Mouse (Mus musculus): ENCODE results near the gene 2310011J03Rik. TPM values are rescaled to one million over a fixed set of nuclear protein-coding genes. Genes with fewer than 3 reads are reported as not detected.
"Not testable (repeated sequence)": the region's sequence is repeated elsewhere in the genome, so short reads cannot be mapped to it uniquely, and the experiment has no call there.

2310011J03Rik gene
- polyA plus RNA-seq, 1 experiment, result 88.2 TPM

GRCm38 (mm10) chr10:80352727-80353126 lies 32.4 kb upstream of the 2310011J03Rik start:
- Histone ChIP-seq H3K36me3 (replicated peaks; ENCODE audit: low read length) (no peaks in the 10 kb centered on the region), H3K4me1 (peaks cover 75% of the 10 kb centered on the region), H3K27me3 (replicated peaks) (peaks cover 93% of the 10 kb centered on the region), H3K9me3 (no peaks in the 10 kb centered on the region), H3K4me3 (replicated peaks) (peak overlapping the region; percentile 46)
- no peak for TF ChIP-seq GATA1 (IDR thresholded peaks at IDR 0.05; ENCODE audit: borderline replicate concordance, low read length)
- no peak for TF ChIP-seq FLI1 (IDR thresholded peaks at IDR 0.05; ENCODE audit: low read length)

GRCm38 (mm10) chr10:80351896-80352295 lies 31.6 kb upstream of the 2310011J03Rik start:
- no peaks in the 10 kb centered on the region for H3K36me3 ChIP-seq (replicated peaks; ENCODE audit: low read length)
- H3K9me3 ChIP-seq, result no peaks in the 10 kb centered on the region
- H3K4me1 ChIP-seq, result peaks cover 78% of the 10 kb centered on the region
- peaks cover 86% of the 10 kb centered on the region for H3K27me3 ChIP-seq (replicated peaks)
- H3K4me3 ChIP-seq (replicated peaks), result no peak overlapping the region
- no peak for TF ChIP-seq GATA1 (IDR thresholded peaks at IDR 0.05; ENCODE audit: borderline replicate concordance, low read length)
- no peak for TF ChIP-seq FLI1 (IDR thresholded peaks at IDR 0.05; ENCODE audit: low read length)

- Histone ChIP-seq H3K4me3 (replicated peaks) (peak overlapping the region; percentile 9), H3K27me3 (replicated peaks) (peaks cover 70% of the 10 kb centered on the region), H3K36me3 (replicated peaks; ENCODE audit: low read length) (no peaks in the 10 kb centered on the region), H3K4me1 (peaks cover 73% of the 10 kb centered on the region), H3K9me3 (no peaks in the 10 kb centered on the region)
- TF ChIP-seq FLI1 (IDR thresholded peaks at IDR 0.05; ENCODE audit: low read length) (no peak), GATA1 (IDR thresholded peaks at IDR 0.05; ENCODE audit: borderline replicate concordance, low read length) (no peak)
Measured at GRCm38 (mm10) chr10:80350292-80350691, 30.0 kb upstream of the 2310011J03Rik start.

- no peak for TF ChIP-seq GATA1 (IDR thresholded peaks at IDR 0.05; ENCODE audit: borderline replicate concordance, low read length)
- TF ChIP-seq FLI1 (IDR thresholded peaks at IDR 0.05; ENCODE audit: low read length), result no peak
- H3K4me3 ChIP-seq (replicated peaks), result no peak overlapping the region
- peaks cover 58% of the 10 kb centered on the region for H3K27me3 ChIP-seq (replicated peaks)
- no peaks in the 10 kb centered on the region for H3K9me3 ChIP-seq
- no peaks in the 10 kb centered on the region for H3K36me3 ChIP-seq (replicated peaks; ENCODE audit: low read length)
- peaks cover 81% of the 10 kb centered on the region for H3K4me1 ChIP-seq
Measured at GRCm38 (mm10) chr10:80348981-80349380, 28.6 kb upstream of the 2310011J03Rik start.

- Histone ChIP-seq H3K36me3 (replicated peaks; ENCODE audit: low read length) (no peaks in the 10 kb centered on the region), H3K4me1 (peaks cover 84% of the 10 kb centered on the region), H3K4me3 (replicated peaks) (peak within 1 kb of the TSS; percentile 93), H3K9me3 (no peaks in the 10 kb centered on the region), H3K27me3 (replicated peaks) (peaks cover 54% of the 10 kb centered on the region)
- TF ChIP-seq FLI1 (IDR thresholded peaks at IDR 0.05; ENCODE audit: low read length) (no peak), GATA1 (IDR thresholded peaks at IDR 0.05; ENCODE audit: borderline replicate concordance, low read length) (no peak)
Measured at GRCm38 (mm10) chr10:80348244-80348781, 28.0 kb upstream of the 2310011J03Rik start, which contains the start of gene Adamtsl5. TSS of gene Adamtsl5 (minus strand) at chr10:80348412.

- Histone ChIP-seq H3K4me3 (replicated peaks) (peak overlapping the region; percentile 93), H3K27me3 (replicated peaks) (peaks cover 48% of the 10 kb centered on the region), H3K9me3 (no peaks in the 10 kb centered on the region), H3K36me3 (replicated peaks; ENCODE audit: low read length) (no peaks in the 10 kb centered on the region), H3K4me1 (peaks cover 84% of the 10 kb centered on the region)
- TF ChIP-seq GATA1 (IDR thresholded peaks at IDR 0.05; ENCODE audit: borderline replicate concordance, low read length) (no peak), FLI1 (IDR thresholded peaks at IDR 0.05; ENCODE audit: low read length) (no peak)
Measured at GRCm38 (mm10) chr10:80347514-80347967, 27.2 kb upstream of the 2310011J03Rik start.

- not testable (repeated sequence) for H3K9me3 ChIP-seq
- Histone ChIP-seq H3K27me3 (replicated peaks) (peaks cover 45% of the 10 kb centered on the region), H3K36me3 (replicated peaks; ENCODE audit: low read length) (peaks cover 14% of the 10 kb centered on the region), H3K4me3 (replicated peaks) (peak overlapping the region; percentile 80), H3K4me1 (peaks cover 90% of the 10 kb centered on the region)
Measured at GRCm38 (mm10) chr10:80345929-80346328, 25.6 kb upstream of the 2310011J03Rik start.

GRCm38 (mm10) chr10:80345122-80345521 lies 24.8 kb upstream of the 2310011J03Rik start:
- H3K36me3 ChIP-seq (replicated peaks; ENCODE audit: low read length), result peaks cover 14% of the 10 kb centered on the region
- H3K4me3 ChIP-seq (replicated peaks), result peak overlapping the region; percentile 91
- peaks cover 90% of the 10 kb centered on the region for H3K4me1 ChIP-seq
- no peaks in the 10 kb centered on the region for H3K9me3 ChIP-seq
- H3K27me3 ChIP-seq (replicated peaks), result peaks cover 38% of the 10 kb centered on the region
- TF ChIP-seq FLI1 (IDR thresholded peaks at IDR 0.05; ENCODE audit: low read length) (no peak), GATA1 (IDR thresholded peaks at IDR 0.05; ENCODE audit: borderline replicate concordance, low read length) (no peak)

- Histone ChIP-seq H3K27me3 (replicated peaks) (peaks cover 29% of the 10 kb centered on the region), H3K4me1 (peaks cover 89% of the 10 kb centered on the region), H3K36me3 (replicated peaks; ENCODE audit: low read length) (peaks cover 14% of the 10 kb centered on the region), H3K4me3 (replicated peaks) (peak overlapping the region; percentile 91), H3K9me3 (no peaks in the 10 kb centered on the region)
- TF ChIP-seq FLI1 (IDR thresholded peaks at IDR 0.05; ENCODE audit: low read length), result no peak
- 0 out of 3 replicates have a peak, but pooled peaks have one; percentile 34 for TF ChIP-seq GATA1 (IDR thresholded peaks at IDR 0.05; ENCODE audit: borderline replicate concordance, low read length)
Measured at GRCm38 (mm10) chr10:80344131-80344661, 23.9 kb upstream of the 2310011J03Rik start.

- H3K4me3 ChIP-seq (replicated peaks), result peak overlapping the region; percentile 91
- peaks cover 22% of the 10 kb centered on the region for H3K27me3 ChIP-seq (replicated peaks)
- peaks cover 14% of the 10 kb centered on the region for H3K36me3 ChIP-seq (replicated peaks; ENCODE audit: low read length)
- H3K4me1 ChIP-seq, result peaks cover 83% of the 10 kb centered on the region
- no peaks in the 10 kb centered on the region for H3K9me3 ChIP-seq
- TF ChIP-seq GATA1 (IDR thresholded peaks at IDR 0.05; ENCODE audit: borderline replicate concordance, low read length) (no peak), FLI1 (IDR thresholded peaks at IDR 0.05; ENCODE audit: low read length) (no peak)
Measured at GRCm38 (mm10) chr10:80343425-80343895, 23.1 kb upstream of the 2310011J03Rik start.
